Mouse (Mus musculus) spleen, adult 2 months (tissue): ENCODE data around the gene Hist1h2af.
"Not testable (repeated sequence)": the region's sequence is repeated elsewhere in the genome, so short reads cannot be mapped to it uniquely, and the experiment has no call there.

Source experiments
- CTCF ChIP-seq: fragments of 200-500 bp; IDR thresholded peaks from 2 replicates; pipeline ENCODE4 v1.5.1; 2011; ENCODE audit warnings: mild to moderate bottlenecking, inconsistent platforms; ENCODE audit not compliant: insufficient read depth, insufficient read length, insufficient replicate concordance; ENCODE audit errors: extremely low read depth
- POLR2A ChIP-seq: fragments of 200-500 bp; IDR thresholded peaks from 2 replicates; pipeline ENCODE4 v1.6.1; 2011; ENCODE audit warnings: low read depth, low read length, inconsistent platforms

DNA sequence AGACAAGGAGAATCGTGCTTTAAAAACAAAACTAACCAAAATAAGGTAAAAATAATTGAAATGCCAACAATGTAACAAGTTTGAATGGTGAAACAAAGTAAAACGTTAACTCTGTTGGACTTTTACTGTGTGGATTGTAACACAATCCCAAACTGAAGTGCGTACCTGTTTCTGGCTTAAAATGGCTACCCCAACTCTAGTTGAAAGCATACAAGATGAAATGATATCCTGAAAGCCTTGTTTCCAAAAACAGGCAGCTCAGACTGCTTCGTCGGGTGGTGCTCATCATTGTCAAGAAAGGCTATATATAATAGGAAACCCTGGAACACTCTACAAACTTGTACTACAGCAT lies 27.8 kb downstream of the Hist1h2af start:
- not testable (repeated sequence) for TF ChIP-seq POLR2A, CTCF
